Mouse (Mus musculus) adrenal gland, postnatal 4 days (tissue): ENCODE measurements around the gene Zbtb17. TPM values are rescaled to one million over a fixed set of nuclear protein-coding genes. Genes with fewer than 3 reads are reported as not detected.

Experiments used
- DNase-seq, 2 experiments: peaks; one replicate each; pipeline ENCODE4 v3.0.0; 2021 to 2022; ENCODE audit warnings: low spot score in 2 of 2, mixed read lengths in 2 of 2
- long read RNA-seq, 2 experiments: library from polyadenylated mRNA; stranded (forward); transcript quantifications; one replicate each; pipeline ENCODE4 v2.0.0; 2021
- total RNA-seq, 2 experiments: library from RNA; stranded (reverse); gene quantifications; 2 replicates each; pipeline ENCODE4 v1.2.3; 2021

The Zbtb17 gene
- total RNA-seq = 10 to 100 TPM; 21.6 to 24.9 TPM
- long read RNA-seq, experiment 1, transcript Zbtb17-201 (16 exons, 2,722 nt) = major isoform, 8 of 26 reads
- long read RNA-seq, experiment 1, partial matches to known transcripts = 13 of 26 reads
- long read RNA-seq, experiment 1, other reads (novel, unspliced or antisense) = 5 of 26 reads
- long read RNA-seq, experiment 2, transcript Zbtb17-201 (16 exons, 2,722 nt) = major isoform, 32 of 67 reads
- long read RNA-seq, experiment 2, partial matches to known transcripts = 17 of 67 reads
- long read RNA-seq, experiment 2, other reads (novel, unspliced or antisense) = 18 of 67 reads

GRCm38 (mm10) chr4:141444451-141445327 is at the start of gene Zbtb17:
Gene Zbtb17, plus strand, starts transcription at chr4:141444654.
- DNase-seq = peak; percentile 78 to 82

DNA sequence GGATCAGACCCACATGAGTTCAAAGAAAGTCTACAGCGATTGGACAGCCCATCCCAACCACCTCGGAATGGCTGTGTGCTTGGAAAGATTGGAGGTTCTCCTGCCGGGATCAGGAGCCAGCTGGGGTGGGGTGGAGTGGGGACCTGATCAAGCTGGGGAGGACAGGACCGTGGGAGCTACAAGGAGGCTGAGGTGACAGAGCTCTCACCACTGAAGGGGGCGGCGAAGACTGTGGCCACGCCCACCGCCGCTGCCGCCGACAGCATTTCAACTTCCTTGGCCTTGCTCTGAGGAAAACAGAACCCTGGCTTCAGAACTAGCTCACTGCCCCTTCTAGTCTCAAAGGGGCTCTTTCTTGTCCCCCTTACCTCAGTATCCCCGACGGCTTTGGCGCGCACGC is 49.7 kb upstream of the Zbtb17 start:
- no peak for DNase-seq

- no peak for DNase-seq
Observed at GRCm38 (mm10) chr4:141397861-141398260, 46.6 kb upstream of the Zbtb17 start.

- no peak for DNase-seq
Observed at GRCm38 (mm10) chr4:141398545-141398944, 45.9 kb upstream of the Zbtb17 start, which contains the start of gene Clcnka. Gene Clcnka, minus strand, starts transcription at chr4:141398724.

DNA sequence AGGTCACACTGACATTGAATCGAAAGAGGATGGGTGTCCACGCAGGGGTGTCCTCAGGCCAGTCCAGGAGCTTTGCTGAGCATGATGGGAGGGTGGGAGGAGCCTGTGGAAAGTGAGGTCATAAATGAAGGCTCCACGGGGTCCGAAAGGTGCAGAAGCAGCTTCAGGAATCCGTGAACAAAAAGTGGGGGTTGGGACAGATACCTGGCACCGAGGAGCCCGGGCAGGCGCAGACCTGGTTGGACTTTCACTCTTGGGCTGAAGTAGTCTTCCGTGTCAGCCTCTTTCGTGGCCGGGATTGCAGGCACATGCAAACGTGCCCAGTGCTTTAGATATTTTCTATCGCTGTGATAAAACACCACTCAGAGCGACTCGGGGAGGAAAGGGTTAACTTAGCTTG is 44.3 kb upstream of the Zbtb17 start:
- DNase-seq = no peak

- DNase-seq = peak; percentile 79
Observed at GRCm38 (mm10) chr4:141404518-141405313, 39.7 kb upstream of the Zbtb17 start.

DNA sequence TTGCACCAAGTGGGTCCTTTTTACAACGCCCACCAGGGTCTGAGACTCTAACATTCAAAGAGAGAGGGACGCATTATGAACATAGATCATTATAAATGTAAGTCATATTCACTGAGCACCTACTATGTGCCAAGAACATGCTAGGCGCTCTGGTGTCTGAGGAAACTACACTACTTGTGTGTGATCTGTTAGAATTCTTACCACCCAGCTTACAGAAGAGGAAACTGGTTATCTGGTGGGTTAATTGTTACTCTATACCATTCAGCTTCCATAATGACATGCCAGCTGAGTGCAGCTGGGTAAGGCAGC is 39.2 kb upstream of the Zbtb17 start:
- no peak for DNase-seq

DNA sequence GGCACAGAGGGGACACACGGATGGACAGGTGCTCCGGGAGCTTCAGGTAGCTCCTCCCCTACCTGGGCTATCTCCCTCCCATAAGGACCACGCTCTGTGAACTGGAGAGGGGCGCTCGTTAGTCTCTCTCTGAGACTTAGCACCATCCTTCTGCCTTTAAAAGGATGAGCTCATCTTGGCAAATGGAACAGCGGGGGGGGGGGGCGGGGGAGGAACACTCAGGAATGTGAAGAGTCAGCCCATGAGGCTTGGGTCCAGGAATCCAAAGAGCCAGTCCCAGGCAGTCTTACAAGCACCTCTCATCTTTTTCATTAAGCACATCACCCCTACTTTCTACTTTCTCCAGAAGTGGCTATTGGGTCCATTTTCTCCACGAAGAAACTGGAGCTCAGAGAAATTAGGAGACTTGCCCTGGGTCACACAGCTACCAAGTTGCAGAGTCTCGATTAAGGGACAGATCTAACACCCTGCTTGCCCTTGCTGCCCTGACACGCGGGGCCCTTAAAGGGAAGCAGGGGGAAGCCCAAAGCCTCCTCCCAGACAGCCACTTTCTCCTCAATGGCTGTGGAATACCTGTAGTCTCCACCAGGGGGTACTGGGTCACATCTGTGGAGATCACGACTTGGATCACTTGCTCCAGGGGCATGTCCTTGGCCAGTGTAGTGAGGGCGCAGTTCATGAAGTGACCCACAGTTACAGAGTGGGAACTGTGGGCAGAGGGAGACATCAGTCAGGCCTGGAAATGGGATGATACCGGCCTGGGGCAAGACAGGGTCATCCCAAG is 37.7 kb upstream of the Zbtb17 start:
- DNase-seq = peak in 1 of 2 experiments; percentile 31

DNA sequence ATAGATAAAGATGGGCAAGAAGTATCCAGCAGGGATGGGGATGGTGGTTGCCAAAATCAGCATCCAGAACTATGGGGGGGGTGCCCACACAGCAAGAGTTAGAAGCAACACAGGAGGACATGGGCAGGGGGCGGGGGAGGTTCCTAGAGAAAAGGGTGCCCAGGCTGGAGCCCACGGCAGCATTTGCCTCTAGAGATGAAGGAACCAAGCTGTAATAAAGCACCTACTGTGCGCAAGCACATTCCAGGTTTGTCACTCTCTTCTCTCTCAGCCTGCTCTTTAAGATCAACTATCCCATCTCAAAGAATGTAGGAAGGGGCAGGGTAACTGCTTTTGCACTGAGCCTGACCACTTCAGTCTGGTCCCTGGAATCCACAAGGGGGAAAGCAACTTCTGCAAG is 35.9 kb upstream of the Zbtb17 start:
- DNase-seq = no peak

GRCm38 (mm10) chr4:141411430-141411992 is 32.9 kb upstream of the Zbtb17 start:
- no peak for DNase-seq

GRCm38 (mm10) chr4:141415924-141416323 is 28.5 kb upstream of the Zbtb17 start, which contains the start of gene Clcnkb:
Gene Clcnkb, minus strand, starts transcription at chr4:141416014.
- DNase-seq = no peak

DNA sequence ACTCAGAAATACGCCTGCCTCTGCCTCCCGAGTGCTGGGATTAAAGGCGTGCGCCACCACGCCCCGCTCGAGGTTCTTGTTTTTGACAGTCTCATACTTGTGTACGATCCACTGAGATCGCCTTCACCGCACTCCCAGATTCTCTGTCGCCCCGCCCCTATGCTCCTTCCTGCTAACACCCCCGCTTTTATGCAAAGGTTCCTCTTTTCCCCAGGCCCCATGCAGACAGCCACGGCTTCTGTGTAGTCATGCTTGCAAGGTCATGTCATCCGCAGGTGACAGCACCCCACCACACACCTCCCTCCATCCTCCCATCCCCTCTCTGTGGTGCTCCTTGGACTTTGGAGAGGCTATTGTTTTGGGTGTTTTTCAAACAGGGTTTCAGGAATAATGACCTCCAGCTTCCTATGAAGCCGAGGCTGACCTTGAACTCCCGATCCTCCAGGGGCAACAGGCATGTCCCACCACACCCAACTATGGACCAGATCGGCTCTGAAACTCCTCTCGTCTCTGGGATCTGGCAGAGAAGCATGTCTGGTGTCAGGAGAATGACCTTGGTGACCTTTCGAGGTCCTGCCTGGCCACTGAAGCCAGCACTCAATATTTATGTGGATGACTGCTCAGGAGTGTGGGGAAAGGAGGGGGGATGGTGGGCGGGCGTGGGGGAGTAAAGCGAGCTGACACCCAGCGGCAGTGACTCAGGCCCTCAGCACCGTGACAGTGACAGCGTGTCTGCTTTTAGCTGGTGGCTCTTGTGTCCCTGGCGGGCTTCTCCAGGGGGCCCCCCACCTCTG is 24.9 kb upstream of the Zbtb17 start:
- no peak for DNase-seq

GRCm38 (mm10) chr4:141420192-141420829 is 24.1 kb upstream of the Zbtb17 start, which contains the start of gene Hspb7:
Gene Hspb7, plus strand, starts transcription at chr4:141420779.
- DNase-seq = no peak

- DNase-seq = no peak
Observed at GRCm38 (mm10) chr4:141420886-141421285, 23.6 kb upstream of the Zbtb17 start.

DNA sequence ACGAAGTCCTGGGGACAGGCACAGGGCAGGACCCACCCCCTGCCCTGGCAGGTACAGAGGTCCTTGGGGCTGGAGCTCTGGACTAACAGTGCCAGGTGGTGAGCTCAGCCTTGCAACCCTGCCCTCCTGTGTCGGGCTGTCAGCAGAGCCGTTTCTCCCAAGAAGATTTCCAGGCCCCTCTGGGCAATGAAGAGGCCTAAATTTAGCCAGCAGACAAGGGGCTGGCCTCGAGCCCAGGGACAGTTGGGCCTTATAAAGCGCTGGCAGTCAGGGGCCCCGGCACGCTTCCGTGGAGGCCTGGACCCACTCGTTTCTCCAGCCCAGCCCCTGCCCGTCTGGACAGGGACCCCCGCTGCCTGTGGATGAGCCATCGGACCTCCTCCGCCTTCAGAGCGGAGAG is 23.0 kb upstream of the Zbtb17 start:
- DNase-seq = no peak

GRCm38 (mm10) chr4:141422841-141423240 is 21.6 kb upstream of the Zbtb17 start:
- no peak for DNase-seq

DNA sequence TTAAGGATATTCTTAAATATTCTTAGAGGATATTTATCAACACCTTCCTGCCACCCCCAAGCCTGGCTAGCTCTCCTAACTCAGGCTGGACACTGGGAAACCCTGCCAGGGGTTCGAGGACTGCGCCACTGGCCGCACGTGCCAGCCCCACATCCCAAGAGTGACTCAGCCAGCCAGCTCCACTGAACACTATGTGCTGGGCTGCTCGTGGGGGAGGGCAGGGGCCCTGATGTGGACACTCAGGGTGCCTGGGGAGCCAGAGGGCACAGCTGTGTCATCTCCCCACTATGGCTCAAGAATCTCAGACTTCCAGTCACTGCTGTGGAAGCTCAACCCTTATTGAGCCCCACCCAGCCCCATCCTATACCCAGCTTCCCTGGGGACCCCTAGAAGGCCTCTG is 21.2 kb upstream of the Zbtb17 start:
- DNase-seq = no peak

- DNase-seq = no peak
Observed at GRCm38 (mm10) chr4:141423691-141424431, 20.6 kb upstream of the Zbtb17 start.
